In genomic region chr5:33005442-33006145, GRCm38 (mm10) we compare ENCODE assay signal across 13 mouse cellular contexts. TPM values are rescaled to one million over a fixed set of nuclear protein-coding genes. Genes with fewer than 3 reads are reported as not detected.
A peak's percentile ranks its signal among the peaks of the same experiment; 100 is the strongest.
DNase-seq lines count a peak whose midpoint lies in the region; ATAC-seq and TF ChIP-seq lines count a peak whose summit lies in the region.
"Had no signal": no experiment of that assay in that cellular context is flagged by ENCODE, and none has a peak within 500 bp of the region (broad histone marks: within the 10 kb centered on the region; RNA-seq: fewer than 3 reads in every experiment).

No protein-coding gene starts in this region.

- H3K4me1 ChIP-seq in cortical plate, adult 2 months (ENCODE audit: control insufficient read depth, insufficient read depth, low read length) = peaks cover 17% of the 10 kb centered on the region
- peaks cover 31% of the 10 kb centered on the region for H3K4me1 ChIP-seq in hindbrain, embryonic 14.5 days (replicated peaks; ENCODE audit: control insufficient read depth, insufficient read depth, low read length)
- H3K4me1 ChIP-seq in midbrain, embryonic 16.5 days (ENCODE audit: control insufficient read depth, insufficient read depth, low read length) = peaks cover 33% of the 10 kb centered on the region
- H3K4me1 ChIP-seq: kidney, embryonic 15.5 days; lung, embryonic 15.5 days had no signal

- H3K4me3 ChIP-seq in cortical plate, adult 2 months (ENCODE audit: insufficient read depth, low read length) = no peak overlapping the region
- no peak overlapping the region for H3K4me3 ChIP-seq in hindbrain, embryonic 14.5 days (replicated peaks; ENCODE audit: low read length)
- H3K4me3 ChIP-seq in midbrain, embryonic 16.5 days (ENCODE audit: low read depth, low read length) = no peak overlapping the region
- H3K4me3 ChIP-seq: heart, embryonic 15.5 days; kidney, embryonic 15.5 days; lung, embryonic 15.5 days had no signal

- no peak for TF ChIP-seq POLR2A in cortical plate, adult 2 months (IDR thresholded peaks at IDR 0.05; ENCODE audit: extremely low read depth, insufficient read depth, low read length)

- H3K4me2 ChIP-seq in hindbrain, embryonic 14.5 days (replicated peaks) = no peak overlapping the region
- H3K4me2 ChIP-seq in midbrain, embryonic 16.5 days (ENCODE audit: low read length) = 0 out of 2 replicates have a peak overlapping the region, but pooled peaks have one; percentile 3
- H3K4me2 ChIP-seq: heart, embryonic 15.5 days; kidney, embryonic 15.5 days; lung, embryonic 15.5 days had no signal

- no peaks in the 10 kb centered on the region for H3K9me3 ChIP-seq in hindbrain, embryonic 14.5 days (ENCODE audit: control insufficient read depth, low read length)
- no peaks in the 10 kb centered on the region for H3K9me3 ChIP-seq in midbrain, embryonic 16.5 days (replicated peaks; ENCODE audit: control insufficient read depth, low read length, poor library complexity, severe bottlenecking)
- H3K9me3 ChIP-seq: heart, embryonic 15.5 days; kidney, embryonic 15.5 days; lung, embryonic 15.5 days had no signal

- DNase-seq in left cerebral cortex, adult 18-20 months (ENCODE audit: low spot score in 2 of 2) = peak; percentile 39 to 63
- DNase-seq in left cerebral cortex, postnatal 10 days (ENCODE audit: extremely low spot score in 1 of 2, low spot score in 2 of 2) = no peak
- no peak for DNase-seq in hindbrain, embryonic 14.5 days (ENCODE audit: low spot score)
- DNase-seq in cerebellum, postnatal 4 days (ENCODE audit: low spot score in 2 of 2) = no peak
- no peak for DNase-seq in heart, postnatal 36 days
- DNase-seq: cerebellum, postnatal 36 days; thymus, postnatal 4 days had no signal

- no peaks in the 10 kb centered on the region for H3K36me3 ChIP-seq in hindbrain, embryonic 14.5 days (replicated peaks; ENCODE audit: control insufficient read depth, insufficient read depth)
- H3K36me3 ChIP-seq in midbrain, embryonic 16.5 days (ENCODE audit: control insufficient read depth, insufficient read depth, low read length) = no peaks in the 10 kb centered on the region
- H3K36me3 ChIP-seq: heart, embryonic 15.5 days; kidney, embryonic 15.5 days; lung, embryonic 15.5 days had no signal

- no peaks in the 10 kb centered on the region for H3K27me3 ChIP-seq in hindbrain, embryonic 14.5 days (ENCODE audit: control insufficient read depth, insufficient read depth, low read length)
- no peaks in the 10 kb centered on the region for H3K27me3 ChIP-seq in midbrain, embryonic 16.5 days (ENCODE audit: control insufficient read depth, insufficient read depth, low read depth, low read length)
- H3K27me3 ChIP-seq: heart, embryonic 15.5 days; kidney, embryonic 15.5 days; lung, embryonic 15.5 days had no signal

- intact Hi-C loops in left cerebral cortex, postnatal 10 days (cut with DNase I) = no loop called here
- intact Hi-C loops in heart, postnatal 36 days (cut with DNase I) = no loop called here

- TF ChIP-seq CTCF in cortical plate, adult 2 months (IDR thresholded peaks at IDR 0.05; ENCODE audit: extremely low read depth, insufficient read depth, low read length) = no peak

- no peak overlapping the region; the same call in 1 of the 2 replicates for H3K9ac ChIP-seq in hindbrain, embryonic 14.5 days
- H3K9ac ChIP-seq in midbrain, embryonic 16.5 days (ENCODE audit: low read depth, low read length) = peak overlapping the region; percentile 47
- H3K9ac ChIP-seq: heart, embryonic 15.5 days; kidney, embryonic 15.5 days; lung, embryonic 15.5 days had no signal

- peak overlapping the region; percentile 86 for H3K27ac ChIP-seq in cortical plate, adult 2 months (ENCODE audit: insufficient read depth, low read length)
- H3K27ac ChIP-seq in hindbrain, embryonic 14.5 days = peak overlapping the region; percentile 74
- H3K27ac ChIP-seq in midbrain, embryonic 16.5 days (ENCODE audit: low read length) = peak overlapping the region; percentile 88
- H3K27ac ChIP-seq: heart, embryonic 15.5 days; kidney, embryonic 15.5 days; lung, embryonic 15.5 days had no signal

- 60% methylated on average over 11 of the region's 11 CpGs for WGBS in hindbrain, embryonic 14.5 days
- 48% methylated on average over 11 of the region's 11 CpGs for WGBS in midbrain, embryonic 16.5 days

- peak; percentile 35 for ATAC-seq in hindbrain, embryonic 14.5 days (ENCODE audit: low FRiP score)
- ATAC-seq in midbrain, embryonic 16.5 days = peak; percentile 75
- no peak for ATAC-seq in inflammation-experienced regulatory T-cells, adult 6 months

RNA-seq across cellular contexts. Expression of gene Ywhah, which starts 13.0 kb away (rescaled TPM):
- total RNA-seq in left cerebral cortex, adult 18-20 months (2021) = 1,000 to 10,000 TPM; 1,087 to 1,156 TPM
- total RNA-seq in left cerebral cortex, postnatal 10 days (2021) = 1,000 to 10,000 TPM in 1 of 2 experiments, 100 to 1,000 TPM in 1; 996 to 1,031 TPM
- polyA plus RNA-seq in cortical plate, adult 2 months (2012; rRNA removed) = 1,599 and 1,684 TPM in 2 replicates
- 745 and 907 TPM in 2 replicates for polyA plus RNA-seq in hindbrain, embryonic 14.5 days (2014; fragmentation: Nextera tagmentation; extraction: Ambion mirVana)
- 878 and 976 TPM in 2 replicates for polyA plus RNA-seq in midbrain, embryonic 16.5 days (2015; fragmentation: Nextera tagmentation; extraction: Ambion mirVana)
- 100 to 1,000 TPM; 206 to 398 (median 214) TPM for polyA plus RNA-seq in inflammation-experienced regulatory T-cells, adult 6 months (2017; shearing (Covaris generic))
- 10 to 100 TPM; 83.7 to 93.5 TPM for total RNA-seq in heart, postnatal 36 days (2021)

Comparison
In these comparisons a context has a peak if more than half of its experiments do, and no peak if none do; other contexts are left out.
1. DNase-seq: peak in left cerebral cortex, adult 18-20 months (2 of 2); none in left cerebral cortex, postnatal 10 days (0 of 2), hindbrain, embryonic 14.5 days (single experiment), cerebellum, postnatal 4 days (0 of 2) and heart, postnatal 36 days (0 of 2).
2. Peak in every context shown above with its lines, with median percentiles within 50 percentile points of each other: H3K27ac ChIP-seq.